Mouse (Mus musculus) bone marrow macrophage, adult 2 months (primary cell): Measurements from ENCODE around the gene Snapc2. TPM values are rescaled to one million over a fixed set of nuclear protein-coding genes. Genes with fewer than 3 reads are reported as not detected.
A peak's percentile ranks its signal among the peaks of the same experiment; 100 is the strongest.

Source experiments
- H3K27ac ChIP-seq: 2 replicates; pipeline ENCODE4 v1.5.1; 2012; ENCODE audit warnings: low read depth, low read length; ENCODE audit not compliant: insufficient read depth
- H3K4me1 ChIP-seq: 2 replicates; pipeline ENCODE4 v1.6.1; 2012; ENCODE audit warnings: low read length; ENCODE audit not compliant: control insufficient read depth, insufficient read depth
- H3K4me3 ChIP-seq: 2 replicates; pipeline ENCODE4 v1.5.1; 2012; ENCODE audit warnings: mild to moderate bottlenecking, low read length, moderate library complexity; ENCODE audit not compliant: insufficient read depth
- CTCF ChIP-seq: IDR thresholded peaks from 2 replicates; pipeline ENCODE4 v1.5.1; 2012; ENCODE audit warnings: low read depth, mild to moderate bottlenecking, low read length, moderate library complexity
- POLR2A ChIP-seq: IDR thresholded peaks from 2 replicates; pipeline ENCODE4 v1.6.1; 2012; ENCODE audit warnings: mild to moderate bottlenecking, low read depth, low read length, borderline replicate concordance
- polyA plus RNA-seq: library from polyadenylated mRNA; stranded (reverse); fragments of >200 nt; gene quantifications from 2 replicates; pipeline ENCODE4 v1.2.4, GENCODE M21; 2012; ENCODE audit not compliant: missing spikeins, insufficient read depth, insufficient read length

Gene Snapc2
- polyA plus RNA-seq, result 17.6 and 20.7 TPM in 2 replicates

GRCm38 (mm10) chr8:4252934-4253841, at the start of gene Snapc2:
TSS of gene Snapc2 (plus strand) at chr8:4253080.
- TF ChIP-seq POLR2A (no peak), CTCF (no peak)
- Histone ChIP-seq H3K27ac (peak within 1 kb of the TSS; percentile 51), H3K4me1 (peaks cover 18% of the 10 kb centered on the region), H3K4me3 (peak within 1 kb of the TSS; percentile 98)

GRCm38 (mm10) chr8:4205246-4206123, 47.4 kb upstream of the Snapc2 start:
- no peak overlapping the region for H3K4me3 ChIP-seq
- no peak overlapping the region for H3K27ac ChIP-seq
- peaks cover 14% of the 10 kb centered on the region for H3K4me1 ChIP-seq
- TF ChIP-seq POLR2A (no peak), CTCF (no peak)

DNA sequence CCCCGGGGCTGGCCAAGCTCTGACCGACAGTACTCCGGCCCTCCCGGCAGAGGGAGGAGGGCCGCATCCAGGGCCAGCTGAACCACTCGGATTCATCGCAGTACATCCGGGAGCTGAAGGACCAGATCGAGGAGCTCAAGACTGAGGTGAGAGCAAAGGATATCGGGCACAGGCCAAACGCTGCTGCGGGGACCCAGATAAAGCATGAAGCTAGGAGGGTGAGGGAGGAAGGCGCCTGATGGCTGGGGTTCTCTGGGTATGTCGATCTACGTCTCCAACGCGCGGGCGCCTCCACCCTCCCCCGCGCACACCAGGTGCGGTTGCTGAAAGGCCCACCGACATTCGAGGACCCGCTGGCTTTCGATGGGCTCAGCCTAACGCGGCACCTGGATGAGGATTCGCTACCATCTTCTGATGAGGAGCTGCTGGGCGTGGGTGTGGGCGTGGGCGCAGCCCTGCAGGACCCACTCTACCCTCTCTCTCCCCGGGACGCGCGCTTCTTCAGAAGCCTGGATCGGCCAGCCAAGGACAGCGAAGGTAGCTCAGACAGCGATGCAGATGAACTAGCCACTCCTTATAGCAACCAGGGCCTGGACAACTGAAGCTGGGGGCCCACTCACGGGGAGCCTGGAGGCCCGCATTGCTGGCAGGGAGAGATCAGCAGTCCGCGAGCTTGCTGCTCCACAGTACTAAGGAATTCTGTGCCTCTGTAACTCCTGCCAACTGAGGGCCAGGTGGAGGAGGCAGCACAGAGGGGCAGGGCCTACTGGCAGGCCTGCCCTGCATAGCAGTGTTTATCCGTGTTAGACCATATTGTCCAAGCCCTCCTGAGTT, 46.5 kb upstream of the Snapc2 start:
- Histone ChIP-seq H3K4me3 (no peak overlapping the region), H3K27ac (no peak overlapping the region), H3K4me1 (peaks cover 8% of the 10 kb centered on the region)
- TF ChIP-seq CTCF, result no peak
- TF ChIP-seq POLR2A, result no peak

- H3K4me3 ChIP-seq, result no peak overlapping the region
- H3K27ac ChIP-seq, result no peak overlapping the region
- peaks cover 2% of the 10 kb centered on the region for H3K4me1 ChIP-seq
- TF ChIP-seq CTCF (no peak), POLR2A (no peak)
Observed at GRCm38 (mm10) chr8:4207016-4207350, 45.9 kb upstream of the Snapc2 start.

- no peak overlapping the region for H3K4me3 ChIP-seq
- peaks cover 7% of the 10 kb centered on the region; the same call in 1 of the 2 replicates for H3K4me1 ChIP-seq
- no peak overlapping the region for H3K27ac ChIP-seq
- TF ChIP-seq CTCF (no peak), POLR2A (no peak)
Observed at GRCm38 (mm10) chr8:4211097-4211496, 41.8 kb upstream of the Snapc2 start.

- H3K4me1 ChIP-seq, result peaks cover 7% of the 10 kb centered on the region; the same call in 1 of the 2 replicates
- H3K4me3 ChIP-seq, result peak overlapping the region; percentile 54
- TF ChIP-seq CTCF, result no peak
- TF ChIP-seq POLR2A, result no peak
- no peak overlapping the region for H3K27ac ChIP-seq
Observed at GRCm38 (mm10) chr8:4212809-4213209, 40.1 kb upstream of the Snapc2 start.

- peaks cover 7% of the 10 kb centered on the region; the same call in 1 of the 2 replicates for H3K4me1 ChIP-seq
- H3K27ac ChIP-seq, result no peak overlapping the region; the same call in 1 of the 2 replicates
- peak overlapping the region; percentile 54 for H3K4me3 ChIP-seq
- no peak for TF ChIP-seq POLR2A
- no peak for TF ChIP-seq CTCF
Observed at GRCm38 (mm10) chr8:4213210-4214005, 39.5 kb upstream of the Snapc2 start.
